Mouse (Mus musculus) activated CD4-positive, CD25-positive, alpha-beta regulatory T cell, adult 4 months (primary cell): ENCODE measurements around the gene Spi1. TPM values are rescaled to one million over a fixed set of nuclear protein-coding genes. Genes with fewer than 3 reads are reported as not detected.
"Not testable (repeated sequence)": the region's sequence is repeated elsewhere in the genome, so short reads cannot be mapped to it uniquely, and the experiment has no call there.

ENCODE experiments used
- ATAC-seq: one replicate; pipeline ENCODE4 v1.8.0; 2017
- polyA plus RNA-seq, 2 experiments: library from polyadenylated mRNA; unstranded; fragments of 100-300 nt; shearing (Covaris generic); gene quantifications; one replicate each; pipeline ENCODE4 v1.2.1; 2017

Spi1 gene
- not detected for polyA plus RNA-seq

DNA sequence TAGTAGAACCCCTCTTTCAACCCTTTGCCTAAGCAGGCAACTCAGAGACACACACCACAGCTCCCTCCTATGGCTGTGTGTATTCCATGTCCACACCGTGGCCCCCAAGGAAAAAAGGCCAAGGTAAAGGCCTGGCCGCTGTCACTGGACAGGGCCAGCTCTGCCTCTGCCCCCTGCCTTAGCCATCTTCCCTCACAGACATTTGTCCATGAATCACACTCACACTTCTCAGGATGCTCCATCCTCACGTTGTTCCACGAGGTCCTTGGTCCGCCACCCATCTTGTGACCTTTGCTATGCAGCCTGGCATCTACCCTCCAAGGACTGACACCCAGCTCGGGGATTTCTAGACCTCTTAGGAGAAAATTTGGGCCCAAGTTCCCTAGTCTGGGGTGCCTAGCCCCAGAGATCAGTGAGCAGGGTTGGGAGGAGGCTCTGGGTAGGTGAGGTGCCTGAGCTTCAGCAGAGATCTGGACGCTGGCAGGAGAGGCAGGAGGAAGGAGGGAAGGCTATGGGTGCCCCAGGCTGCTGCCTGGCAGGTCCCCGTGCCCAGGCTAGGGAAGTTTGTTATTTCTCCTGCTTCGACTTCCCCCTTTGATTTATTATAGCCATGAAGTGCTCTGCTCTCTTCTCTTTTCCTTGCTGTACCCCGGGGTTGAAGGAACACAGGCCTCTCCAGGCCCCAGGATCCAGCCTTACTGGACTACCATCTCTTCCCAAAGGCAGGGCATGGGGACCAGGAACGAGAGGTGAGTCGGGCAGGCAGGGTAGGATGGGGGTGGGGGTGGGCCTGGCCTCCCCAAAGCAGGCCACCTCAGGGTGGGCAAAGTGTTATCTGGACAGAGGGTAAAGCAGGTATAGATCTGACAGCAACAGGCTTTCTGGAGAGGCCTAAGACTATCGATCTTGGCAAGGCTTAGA is at the start of gene Spi1:
TSS of gene Spi1 (plus strand) at position 616 of the 921 bp plus-strand sequence.
- no peak for ATAC-seq

DNA sequence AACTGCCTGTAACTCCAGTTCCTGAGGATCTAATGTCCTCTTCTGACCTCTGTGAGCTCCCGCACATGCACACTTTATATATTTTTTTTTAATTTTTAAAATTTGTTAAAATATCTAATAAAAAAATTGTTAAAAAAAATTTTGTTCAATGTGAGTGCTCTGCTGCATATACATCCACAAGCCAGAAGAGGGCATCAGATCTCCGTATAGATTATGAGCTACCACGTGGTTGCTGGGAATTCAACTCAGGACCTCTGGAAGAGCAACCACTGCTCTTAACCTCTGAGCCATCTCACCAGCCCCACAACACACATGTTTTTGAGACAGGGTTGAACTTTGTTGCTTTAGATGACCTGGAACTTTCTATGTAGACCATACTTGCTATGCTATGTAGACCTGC is 49.2 kb upstream of the Spi1 start:
- ATAC-seq = no peak

DNA sequence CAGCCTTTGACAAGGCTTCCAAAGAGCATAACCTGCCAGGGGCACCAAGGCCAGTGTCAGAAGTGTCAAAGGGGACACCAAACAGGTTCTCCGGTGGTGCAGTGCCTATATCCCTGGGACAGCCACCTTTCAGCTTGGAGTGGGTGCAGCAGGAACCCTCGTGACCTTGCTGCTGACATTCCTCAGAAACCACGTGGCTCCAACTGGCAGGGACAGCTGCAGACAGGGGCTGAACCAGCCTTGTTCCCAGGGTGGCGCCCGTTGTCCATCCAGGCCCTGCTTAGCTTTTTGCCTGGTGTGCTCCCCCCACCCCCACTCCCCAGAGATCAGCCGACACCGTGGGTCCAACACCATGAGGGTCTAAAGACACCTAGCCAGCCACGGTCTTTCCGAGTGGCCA is 46.8 kb upstream of the Spi1 start, which contains the start of gene Rapsn:
TSS of gene Rapsn (plus strand) at position 236 of the 400 bp plus-strand sequence.
- ATAC-seq = no peak

DNA sequence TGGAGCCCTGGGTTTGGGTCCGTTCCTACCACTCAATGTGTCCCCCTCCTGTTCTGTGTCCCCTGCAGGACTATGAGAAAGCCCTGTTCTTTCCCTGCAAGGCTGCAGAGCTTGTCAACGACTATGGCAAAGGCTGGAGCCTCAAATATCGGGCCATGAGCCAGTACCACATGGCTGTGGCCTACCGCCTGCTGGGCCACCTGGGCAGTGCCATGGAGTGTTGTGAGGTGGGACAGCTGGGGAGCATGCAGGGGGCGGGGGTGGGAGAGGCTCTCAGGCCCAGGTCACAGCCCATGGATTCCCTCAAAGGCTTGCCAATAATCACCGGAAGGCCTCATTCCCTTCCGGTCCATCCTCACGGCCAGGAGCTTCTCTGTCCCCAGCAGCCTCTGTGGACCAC is 40.4 kb upstream of the Spi1 start:
- no peak for ATAC-seq

DNA sequence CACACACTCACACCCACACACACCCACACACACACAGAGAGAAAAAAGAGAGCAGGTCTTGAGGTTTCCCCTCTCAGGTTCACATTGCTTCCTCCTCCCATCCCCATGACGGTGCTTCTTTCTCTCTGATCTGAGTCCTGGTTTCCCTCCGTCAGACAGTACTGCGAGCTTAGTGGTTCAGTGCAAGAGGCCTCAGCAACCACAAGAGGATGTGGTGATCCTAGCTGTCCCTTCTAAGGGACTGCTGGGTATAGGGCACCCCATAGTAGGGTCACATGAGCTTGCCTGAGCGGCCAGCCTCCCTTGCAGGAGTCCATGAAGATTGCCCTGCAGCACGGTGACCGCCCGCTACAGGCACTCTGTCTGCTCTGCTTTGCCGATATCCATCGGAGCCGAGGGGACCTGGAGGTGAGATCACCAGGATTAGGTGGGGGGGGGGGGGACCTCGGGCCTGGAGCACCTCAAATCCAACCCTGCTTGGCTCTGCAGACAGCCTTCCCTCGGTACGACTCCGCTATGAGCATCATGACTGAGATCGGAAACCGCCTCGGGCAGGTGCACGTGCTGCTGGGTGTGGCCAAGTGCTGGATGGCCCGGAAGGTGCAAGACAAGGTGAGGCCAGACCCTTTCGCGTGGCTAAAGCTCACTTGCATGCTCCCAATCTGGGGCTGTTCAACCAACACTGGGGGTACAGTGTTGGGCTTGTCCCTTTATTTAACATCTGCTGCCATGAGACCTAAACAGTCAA is 39.4 kb upstream of the Spi1 start:
- ATAC-seq = peak; percentile 98

DNA sequence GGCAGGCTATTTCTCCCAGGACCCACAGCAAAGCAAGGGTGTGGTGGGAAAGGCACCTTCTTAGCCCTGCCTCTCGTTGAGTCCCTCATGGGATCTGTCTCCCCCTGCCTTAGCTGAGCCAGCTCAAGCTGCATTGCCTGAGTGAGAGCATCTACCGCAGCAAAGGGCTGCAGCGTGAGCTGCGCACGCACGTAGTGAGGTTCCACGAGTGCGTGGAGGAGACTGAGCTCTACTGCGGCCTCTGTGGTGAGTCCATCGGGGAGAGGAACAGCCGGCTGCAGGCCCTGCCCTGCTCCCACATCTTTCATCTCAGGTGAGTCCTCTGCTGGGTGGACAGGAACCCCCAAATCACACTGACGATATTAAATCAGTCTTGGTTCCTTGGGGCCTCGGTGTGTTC is 37.5 kb upstream of the Spi1 start:
- ATAC-seq = no peak

DNA sequence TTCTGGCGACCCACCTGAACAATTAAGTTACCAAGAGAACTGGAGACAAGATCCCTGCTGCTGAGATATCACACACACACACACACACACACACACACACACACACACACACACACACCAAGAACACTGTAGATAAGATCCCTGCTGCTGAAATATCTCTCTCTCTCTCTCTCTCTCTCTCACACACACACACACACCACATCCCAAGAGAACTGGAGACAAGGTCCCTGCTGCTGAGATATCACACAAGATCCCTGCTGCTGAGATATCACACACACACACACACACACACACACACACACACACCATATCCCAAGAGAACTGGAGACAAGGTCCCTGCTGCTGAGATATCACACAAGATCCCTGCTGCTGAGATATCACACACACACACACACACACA is 36.4 kb upstream of the Spi1 start:
- not testable (repeated sequence) for ATAC-seq

DNA sequence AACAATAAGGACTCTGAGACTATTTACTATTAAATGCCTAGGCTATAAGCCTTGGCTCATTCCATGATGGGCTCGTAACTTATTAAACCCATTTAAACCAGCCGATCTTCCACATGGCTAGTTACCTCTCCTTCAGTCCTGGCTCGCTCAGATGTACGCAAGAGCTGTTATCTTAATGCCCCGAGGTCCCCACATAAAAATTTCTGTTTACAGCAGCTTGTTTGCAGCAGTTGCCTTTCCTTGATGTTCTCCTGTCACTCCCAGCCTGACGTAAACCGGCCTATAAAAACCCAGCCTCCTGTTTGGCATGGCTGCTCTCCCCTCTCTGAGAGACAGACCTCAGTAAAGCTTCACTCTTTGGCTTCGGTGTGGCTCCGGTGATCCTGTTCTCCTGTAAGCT is 34.8 kb upstream of the Spi1 start:
- no peak for ATAC-seq

DNA sequence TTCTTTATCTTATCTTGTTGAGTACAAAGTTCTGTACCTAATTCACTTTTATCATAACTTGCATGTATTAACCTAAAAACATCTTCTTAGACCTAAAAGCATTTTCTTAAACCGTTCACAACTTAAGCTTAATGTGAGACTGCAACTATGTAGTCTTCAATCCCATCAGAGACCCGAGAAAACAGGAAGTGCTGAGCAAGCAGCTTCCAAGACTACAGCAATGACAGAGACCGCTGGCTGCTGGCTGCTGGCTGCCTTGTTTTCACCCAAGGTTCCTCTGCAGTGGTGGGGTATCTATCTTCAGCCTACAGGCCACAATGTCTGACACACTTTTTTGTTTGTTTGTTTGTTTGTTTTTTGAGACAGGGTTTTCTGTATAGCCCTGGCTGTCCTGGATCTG is 30.3 kb upstream of the Spi1 start:
- no peak for ATAC-seq

DNA sequence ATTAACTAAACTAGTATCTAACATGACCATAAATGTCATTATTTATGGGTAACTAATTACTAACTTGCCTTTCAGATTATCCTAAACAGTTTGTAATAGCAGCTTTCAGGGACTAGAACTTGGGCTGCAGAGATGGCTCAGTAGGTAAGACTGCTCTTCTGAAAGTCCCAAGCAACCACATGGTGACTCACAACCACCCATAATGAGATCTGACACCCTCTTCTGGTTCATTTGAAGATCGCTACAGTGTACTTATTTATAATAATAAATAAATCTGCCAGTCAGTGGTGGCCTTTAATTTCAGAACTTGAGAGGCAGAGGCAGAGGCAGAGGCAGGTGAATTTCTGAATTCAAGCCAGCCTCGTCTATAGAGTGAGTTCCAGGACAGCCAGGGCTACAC is 29.4 kb upstream of the Spi1 start:
- ATAC-seq = peak; percentile 22

DNA sequence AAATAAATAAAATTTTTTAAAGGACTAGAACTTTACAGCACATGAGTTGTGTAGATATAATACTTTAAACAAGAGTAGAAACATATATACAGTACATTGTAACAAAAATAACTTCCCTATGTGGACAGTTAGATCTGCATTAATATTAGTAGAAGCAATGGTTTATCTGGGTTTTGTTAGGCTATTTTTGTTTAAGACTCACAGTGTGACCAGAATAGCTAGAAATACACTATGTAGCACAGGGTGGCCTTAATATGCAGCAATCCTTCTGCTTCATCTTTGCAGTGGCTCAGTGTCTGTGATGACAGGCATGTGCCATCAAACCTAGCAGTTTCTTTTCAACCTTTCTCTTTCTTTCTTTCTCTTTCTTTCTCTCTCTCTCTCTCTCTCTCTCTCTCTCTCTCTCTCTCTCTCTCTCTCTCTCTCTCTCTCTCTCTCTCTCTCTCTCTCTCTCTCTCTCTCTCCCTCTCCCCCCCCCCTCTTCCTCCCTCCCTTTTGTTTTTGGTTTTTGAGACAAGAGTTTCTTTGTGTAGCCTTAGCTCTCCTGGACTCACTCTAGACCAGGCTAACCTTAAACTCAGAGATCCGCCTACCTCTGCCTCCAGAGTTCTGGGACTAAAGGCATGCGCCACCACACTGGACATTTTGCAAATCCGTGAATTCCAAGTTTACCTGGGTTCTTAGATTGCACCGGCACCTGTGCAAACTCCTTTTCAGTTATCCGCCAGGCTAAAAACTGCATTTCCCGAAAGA is 28.8 kb upstream of the Spi1 start:
- peak; percentile 16 for ATAC-seq

DNA sequence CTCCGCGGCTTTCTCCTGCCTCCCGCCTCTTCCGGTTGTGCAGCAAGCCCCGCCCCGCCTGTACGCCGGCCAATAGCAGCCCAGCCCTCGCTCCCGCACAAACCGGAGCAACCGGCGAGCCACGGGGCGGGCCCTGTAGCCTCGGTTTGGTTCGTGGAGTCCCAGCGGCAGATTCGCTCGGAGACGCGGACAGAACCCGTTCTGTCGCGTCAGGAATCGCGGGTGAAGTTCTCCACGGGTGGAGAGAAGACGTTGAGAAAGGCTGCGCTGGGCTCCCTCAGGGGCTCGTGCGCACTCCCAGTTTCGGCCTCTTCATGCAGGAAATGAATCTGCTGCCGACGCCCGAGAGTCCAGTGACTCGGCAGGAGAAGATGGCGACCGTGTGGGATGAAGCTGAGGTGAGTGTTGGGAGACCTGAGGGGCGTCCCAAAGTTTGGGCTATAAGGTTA is 28.2 kb upstream of the Spi1 start, which contains the start of gene Psmc3:
TSS of gene Psmc3 (plus strand) at position 76 of the 449 bp plus-strand sequence.
- peak; percentile 94 for ATAC-seq

DNA sequence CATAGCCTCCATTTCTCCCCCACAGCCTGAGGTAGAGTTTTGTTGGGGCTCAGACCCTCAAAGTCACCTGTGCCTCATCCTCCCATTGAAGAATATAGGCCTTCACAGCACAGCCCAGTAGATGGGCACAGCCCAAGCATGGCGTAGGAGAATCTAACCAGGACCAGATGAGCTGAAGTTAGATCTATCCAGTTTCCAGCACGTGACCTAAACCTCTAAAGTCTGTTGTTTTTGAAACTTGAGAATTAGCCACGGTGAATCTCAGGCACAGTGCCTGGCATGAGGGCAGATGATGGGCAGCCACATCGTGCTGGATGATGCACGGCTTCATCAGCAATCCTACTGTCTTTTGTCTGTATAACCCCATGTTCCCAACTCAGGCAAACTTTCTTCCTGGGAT is 23.8 kb upstream of the Spi1 start:
- no peak for ATAC-seq

DNA sequence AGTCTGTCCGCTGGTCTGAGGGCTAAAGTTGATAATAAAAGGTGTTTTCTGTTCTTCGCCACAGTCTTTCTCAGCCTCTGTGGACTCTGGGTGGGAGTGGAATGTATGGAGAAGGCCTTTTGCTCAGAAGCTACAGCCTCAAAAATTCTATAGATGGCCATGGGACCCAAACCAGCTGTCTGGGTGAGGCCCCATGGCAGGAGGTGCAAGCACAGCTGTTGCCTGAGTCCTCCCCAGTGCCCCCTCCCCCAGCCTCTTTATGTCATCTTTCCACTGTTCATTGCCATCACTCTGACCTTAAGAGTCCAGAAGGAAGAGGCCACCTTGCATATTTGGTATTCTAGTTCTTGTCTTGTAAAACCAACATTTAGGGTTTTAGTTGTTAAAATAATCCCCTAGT is 22.8 kb upstream of the Spi1 start:
- no peak for ATAC-seq

DNA sequence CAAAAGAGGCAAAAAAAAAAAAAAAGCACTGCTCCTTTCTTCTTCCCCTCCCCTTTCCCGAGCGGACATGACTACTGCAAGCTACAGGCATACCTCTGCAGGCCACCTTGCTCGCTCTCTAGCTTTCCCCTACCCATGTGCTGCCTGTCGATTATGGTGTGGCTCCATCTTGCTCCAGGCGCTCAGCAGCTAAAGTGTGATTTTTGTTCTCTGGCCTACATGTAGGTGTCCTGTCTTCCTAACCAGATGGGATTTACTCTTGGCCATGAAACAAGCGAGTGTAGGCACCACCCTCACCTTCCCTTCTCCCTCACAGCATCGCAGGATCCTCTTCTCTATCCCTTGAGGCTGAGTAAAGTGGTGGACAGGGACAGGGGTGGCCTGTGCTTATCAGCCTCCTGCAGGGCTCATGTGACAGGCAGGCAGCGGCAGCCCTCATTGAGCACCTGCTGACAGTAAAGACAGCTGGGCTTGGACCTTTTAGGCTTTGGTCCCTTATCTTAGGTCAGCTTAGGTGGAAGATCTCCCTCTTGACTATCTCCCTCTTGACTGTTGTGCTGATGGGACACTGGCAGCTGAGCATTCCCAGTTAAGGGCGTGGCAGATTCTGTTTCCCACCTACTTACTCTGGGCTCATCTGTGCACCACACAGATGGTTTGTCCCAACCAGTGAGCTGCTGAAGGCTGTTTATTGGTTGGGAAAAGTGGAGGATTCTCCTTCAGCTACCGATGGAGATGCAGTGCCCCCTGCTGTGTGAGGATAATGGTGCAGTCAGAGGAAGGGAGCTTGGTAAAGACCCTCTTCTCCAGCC is 21.4 kb upstream of the Spi1 start:
- ATAC-seq = no peak

DNA sequence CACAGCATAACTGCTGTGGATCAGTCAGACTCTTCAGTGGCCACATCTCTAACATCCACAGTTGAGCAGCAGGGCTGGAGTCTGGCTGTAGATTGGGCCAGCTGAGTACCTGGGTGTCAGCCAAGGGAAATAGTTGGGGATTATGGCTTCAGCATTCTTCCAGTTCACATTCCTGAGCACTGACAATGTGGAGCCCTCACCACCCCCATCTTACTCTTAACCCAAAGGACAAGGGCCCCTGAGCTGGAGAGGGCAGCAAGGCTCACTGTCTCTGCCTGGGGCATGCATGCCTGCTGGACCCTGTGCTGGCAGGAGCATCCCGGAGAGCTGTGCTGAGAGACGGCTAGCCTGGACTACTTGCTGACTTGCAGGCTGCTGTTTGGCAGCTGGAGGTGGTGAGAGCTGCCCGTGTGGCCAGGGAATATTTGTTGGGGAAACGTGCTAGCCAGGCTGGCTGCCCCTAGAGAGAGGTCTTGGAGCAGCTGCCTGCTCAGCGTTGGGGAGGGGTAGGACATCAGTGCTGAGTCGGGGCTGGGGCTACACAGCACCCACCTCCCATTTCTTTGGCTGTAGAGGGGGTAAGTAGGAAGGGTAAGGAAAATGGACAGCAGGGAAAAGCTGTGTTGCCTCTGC is 20.2 kb upstream of the Spi1 start:
- ATAC-seq = no peak

DNA sequence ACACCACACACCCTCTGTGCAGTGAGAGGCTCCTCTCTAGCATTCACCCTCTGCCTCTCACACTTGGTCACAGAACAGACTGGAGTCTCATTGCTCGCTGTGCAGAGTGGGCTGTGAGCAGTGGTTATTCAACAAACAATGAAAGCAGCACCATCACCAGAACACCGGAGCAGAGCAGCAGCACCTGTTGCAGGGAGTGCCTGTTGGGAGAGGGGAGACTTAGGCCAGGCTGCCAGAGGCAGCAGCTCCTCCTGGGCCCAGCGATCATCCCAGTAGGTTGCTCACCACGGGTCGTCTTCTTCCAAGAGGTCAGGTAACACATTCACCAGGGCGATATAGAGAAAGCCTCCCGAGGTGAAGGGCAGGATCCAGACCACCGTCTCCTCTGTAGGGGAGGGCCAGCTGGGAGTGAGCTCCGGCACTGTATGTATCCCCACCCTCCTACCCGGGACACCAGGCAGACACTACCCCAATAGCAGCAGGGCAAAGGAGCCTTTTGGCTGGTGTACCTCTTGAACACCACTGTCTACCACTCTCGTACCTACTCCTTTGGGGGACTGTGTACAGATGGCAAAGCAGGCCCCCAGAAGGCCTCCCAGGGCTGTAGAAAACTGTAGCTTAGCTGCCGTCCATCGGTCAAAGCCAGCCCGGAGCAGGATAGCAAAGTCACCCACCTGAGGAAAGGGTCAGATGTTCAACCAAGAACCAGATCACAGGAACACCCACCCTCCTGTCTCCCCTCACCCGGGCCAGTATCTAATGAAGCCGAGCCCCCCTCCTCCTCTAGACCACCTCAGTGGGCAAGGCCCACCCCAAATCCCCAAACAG is 19.2 kb upstream of the Spi1 start:
- no peak for ATAC-seq

DNA sequence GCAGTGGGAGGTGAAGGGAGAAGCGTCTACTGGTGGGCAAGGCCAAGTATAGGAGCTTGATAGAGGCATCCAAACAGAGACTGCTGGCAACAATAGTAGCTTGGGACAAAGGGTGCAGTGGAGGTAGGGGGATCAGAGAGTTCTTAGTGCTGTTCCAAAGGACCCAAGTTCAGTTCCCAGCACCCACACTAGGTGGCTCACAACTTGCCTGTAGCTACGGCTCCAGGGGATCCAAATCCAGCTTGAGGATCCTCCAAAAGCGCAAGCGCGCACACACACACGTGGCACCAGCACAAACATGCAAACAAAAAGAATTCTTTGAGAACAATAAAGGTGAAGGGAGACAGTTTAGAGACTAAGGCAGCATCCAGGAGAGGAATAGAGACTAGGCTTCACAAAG is 18.0 kb upstream of the Spi1 start:
- no peak for ATAC-seq

DNA sequence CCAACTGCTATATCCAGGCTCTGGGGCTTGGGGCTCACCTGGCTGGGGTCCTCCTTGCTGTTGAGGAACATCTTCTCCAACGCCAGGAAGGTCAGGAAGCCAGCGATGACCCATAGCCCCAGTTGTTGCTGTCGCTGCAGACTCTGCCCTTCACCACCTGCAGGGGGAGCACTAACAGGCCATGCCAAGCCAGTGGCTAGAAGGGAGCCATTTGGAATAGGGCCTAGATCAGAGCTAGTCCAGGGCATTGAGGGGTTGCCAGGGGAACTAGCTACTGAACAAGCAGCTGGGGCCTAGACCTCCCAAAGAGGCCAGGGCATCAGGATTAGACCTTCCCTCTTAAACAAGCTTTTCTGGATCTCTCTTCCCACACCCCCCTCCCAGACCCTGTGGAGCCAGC is 16.6 kb upstream of the Spi1 start:
- no peak for ATAC-seq

DNA sequence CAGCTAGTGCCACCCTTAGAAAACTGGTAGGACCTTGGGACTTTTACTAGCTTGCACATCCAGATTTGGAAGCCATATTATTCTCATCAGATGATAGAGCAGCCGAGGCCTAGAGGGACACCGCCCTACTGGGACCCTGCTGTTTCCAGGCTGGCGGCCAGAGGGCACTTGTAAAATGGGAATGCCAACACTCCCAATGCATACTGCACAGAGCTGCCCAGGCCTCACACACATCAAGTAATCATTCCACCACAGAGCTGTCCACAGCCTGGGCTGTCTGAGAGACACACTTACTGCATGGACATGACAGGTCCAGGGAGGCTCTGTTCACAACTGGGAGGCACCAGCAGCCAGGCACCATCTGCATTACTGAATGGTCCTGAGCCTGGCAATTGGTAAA is 15.7 kb upstream of the Spi1 start:
- no peak for ATAC-seq
